Mouse (Mus musculus): Measurements from ENCODE around the gene Ubxn2a.
"Not testable (repeated sequence)": the region's sequence is repeated elsewhere in the genome, so short reads cannot be mapped to it uniquely, and the experiment has no call there.

Gene Ubxn2a

DNA sequence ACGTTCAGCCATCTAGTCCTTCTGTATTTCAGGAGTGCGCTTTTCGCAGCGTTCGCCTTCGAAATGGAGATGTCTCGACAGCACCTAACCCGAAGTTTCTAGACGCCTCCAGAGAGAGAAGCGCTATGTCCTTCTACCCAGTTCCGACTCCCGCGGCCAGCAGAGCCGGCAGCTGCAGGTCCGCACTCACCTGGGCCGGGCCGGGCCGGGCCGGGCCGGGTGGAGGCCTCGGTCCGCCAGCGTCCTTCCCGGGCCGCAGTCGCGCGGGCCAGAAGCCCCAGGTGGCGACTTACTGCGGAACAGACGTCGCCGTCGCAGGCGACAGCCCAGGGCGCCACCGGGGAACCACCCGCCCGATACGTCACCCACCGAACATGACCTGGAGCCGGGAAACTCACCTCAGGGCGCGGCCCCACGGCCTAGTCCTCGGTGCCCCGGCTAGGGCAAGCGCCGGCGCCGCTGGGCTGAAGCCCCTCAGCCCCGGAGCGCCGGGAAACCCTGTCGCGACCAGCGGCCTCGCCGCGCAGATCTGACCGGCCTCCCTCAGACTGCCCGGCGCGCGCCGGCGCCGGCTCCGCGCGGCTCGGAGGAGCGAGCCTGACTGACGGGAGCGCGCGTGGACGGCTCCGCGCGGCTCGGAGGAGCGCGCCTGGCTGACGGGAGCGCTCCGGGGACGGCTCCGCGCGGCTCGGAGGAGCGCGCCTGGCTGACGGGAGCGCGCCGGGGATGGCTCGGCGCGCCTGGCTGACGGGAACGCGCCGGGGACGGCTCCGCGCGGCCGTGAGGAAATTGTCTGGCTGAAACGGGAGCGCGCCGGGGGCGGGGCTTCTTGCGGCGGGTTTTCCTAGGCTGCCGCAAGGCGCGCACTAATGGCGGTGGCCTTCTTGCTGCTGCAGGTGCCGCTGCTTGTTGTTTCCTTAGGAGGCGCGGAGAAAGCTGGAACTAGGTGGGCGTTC lies at the start of gene Ubxn2a:
Gene Ubxn2a, minus strand, starts transcription at position 755 of the 956 bp plus-strand sequence.
- DNase-seq (ENCODE audit: low spot score), result peak; percentile 76

DNA sequence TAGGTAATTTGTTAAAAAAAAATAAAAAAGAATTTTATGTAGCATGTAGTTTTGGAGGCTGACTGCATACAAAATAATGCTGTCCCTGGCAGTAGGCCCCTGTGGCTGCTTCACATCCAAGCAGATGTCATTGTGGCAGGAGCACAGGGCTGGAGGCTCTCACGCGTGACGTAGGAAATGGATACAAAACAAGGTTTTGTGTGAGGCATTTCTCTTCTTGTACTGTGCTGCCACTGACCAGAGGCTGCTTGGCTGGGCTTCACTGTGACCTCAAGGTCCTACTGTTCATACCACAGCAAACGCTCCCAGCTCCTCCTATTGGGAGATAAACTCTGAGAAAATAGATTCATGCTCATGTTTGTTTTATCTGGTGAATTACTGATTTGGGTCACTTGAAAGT lies 45.7 kb upstream of the Ubxn2a start:
- DNase-seq (ENCODE audit: low spot score), result no peak

GRCm38 (mm10) chr12:4952272-4952671 lies 44.8 kb upstream of the Ubxn2a start:
- DNase-seq (ENCODE audit: low spot score), result no peak

- DNase-seq (ENCODE audit: low spot score), result no peak
Measured at GRCm38 (mm10) chr12:4930820-4931548, 23.5 kb upstream of the Ubxn2a start.

GRCm38 (mm10) chr12:4928197-4928596 lies 20.7 kb upstream of the Ubxn2a start:
- no peak for DNase-seq (ENCODE audit: low spot score)

- no peak for DNase-seq (ENCODE audit: low spot score)
Measured at GRCm38 (mm10) chr12:4917805-4918591, 10.5 kb upstream of the Ubxn2a start.

GRCm38 (mm10) chr12:4916994-4917804 lies 9.7 kb upstream of the Ubxn2a start, which contains the start of gene Atad2b:
Gene Atad2b, plus strand, starts transcription at chr12:4917353.
- DNase-seq (ENCODE audit: low spot score), result peak; percentile 89

GRCm38 (mm10) chr12:4914944-4915343 lies 7.4 kb upstream of the Ubxn2a start:
- no peak for DNase-seq (ENCODE audit: low spot score)

DNA sequence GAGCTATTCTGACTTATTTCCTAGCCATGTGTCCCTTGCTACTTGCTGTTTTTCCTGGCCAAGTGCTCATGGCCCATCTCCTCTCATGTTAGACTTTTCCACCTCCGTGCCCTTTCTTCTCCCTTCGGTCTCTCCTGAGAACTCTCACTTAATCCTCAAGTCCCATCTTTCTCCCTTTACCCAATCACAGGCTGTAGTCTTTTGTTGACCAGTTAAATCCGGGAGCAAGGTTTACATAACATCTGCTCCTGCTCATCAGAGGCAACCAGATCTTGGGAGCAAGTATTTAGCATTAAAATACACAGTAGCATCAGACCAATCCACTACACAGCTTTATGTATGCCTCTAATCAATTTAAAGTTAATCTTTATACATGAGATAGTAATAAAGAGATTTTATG lies 6.9 kb upstream of the Ubxn2a start:
- DNase-seq (ENCODE audit: low spot score), result no peak

DNA sequence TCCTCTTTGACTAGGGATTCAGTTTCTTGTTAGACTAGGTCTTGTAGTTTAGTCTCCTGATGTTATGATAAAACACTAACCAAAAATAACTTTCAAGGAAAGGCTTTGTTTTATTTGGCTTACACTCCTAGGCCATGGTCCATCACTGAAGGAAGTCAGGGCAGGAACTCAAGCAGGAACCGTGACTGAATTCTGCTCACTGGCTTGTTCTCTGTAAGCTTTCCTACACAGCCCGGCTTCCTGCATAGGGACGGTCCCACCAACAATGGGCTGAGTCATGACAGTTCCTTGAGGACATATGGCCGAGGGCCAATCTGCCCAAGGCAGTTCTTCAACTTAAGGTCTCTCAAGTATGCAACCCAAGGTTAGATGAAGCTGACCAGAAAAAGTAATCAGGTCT lies 4.2 kb upstream of the Ubxn2a start:
- no peak for DNase-seq (ENCODE audit: low spot score)

DNA sequence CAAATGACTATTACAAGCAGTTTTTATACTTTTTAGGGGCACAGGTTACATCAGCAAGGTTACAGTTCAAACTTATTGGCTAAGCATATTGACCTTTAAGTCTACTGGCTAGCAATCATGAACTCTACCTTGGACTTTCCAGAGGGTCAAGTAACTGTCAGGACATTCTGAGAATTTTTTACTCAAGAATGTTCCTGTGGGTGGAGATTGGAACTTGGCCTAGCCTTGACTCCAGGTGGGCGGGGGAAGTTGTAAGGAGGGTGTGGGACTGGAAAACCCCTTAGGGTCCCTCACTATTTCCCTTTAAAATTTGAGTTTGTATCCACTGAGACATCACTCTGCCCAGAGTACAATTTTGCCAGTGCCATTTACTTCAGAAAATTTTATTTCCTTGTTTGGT lies 3.0 kb upstream of the Ubxn2a start:
- DNase-seq (ENCODE audit: low spot score), result not testable (repeated sequence)

DNA sequence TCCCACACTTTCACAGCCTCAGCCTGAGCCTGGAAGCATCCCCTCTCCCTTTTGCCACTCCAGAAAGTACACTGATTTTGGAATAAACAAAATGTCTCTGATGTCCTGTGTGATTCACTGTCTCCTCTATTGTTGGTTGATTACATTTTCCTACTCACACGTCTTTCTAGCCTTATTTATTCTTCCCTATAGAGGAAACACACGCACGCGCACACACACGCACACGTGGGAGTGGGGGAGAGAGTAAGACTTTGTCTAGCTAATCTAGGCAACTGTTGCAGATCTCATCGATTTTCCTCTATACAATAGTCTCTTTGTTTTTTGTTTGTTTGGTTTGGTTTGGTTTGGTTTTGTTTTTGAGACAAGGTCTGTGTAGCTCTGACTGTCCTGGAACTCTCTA lies 886 bp upstream of the Ubxn2a start:
- no peak for DNase-seq (ENCODE audit: low spot score)

DNA sequence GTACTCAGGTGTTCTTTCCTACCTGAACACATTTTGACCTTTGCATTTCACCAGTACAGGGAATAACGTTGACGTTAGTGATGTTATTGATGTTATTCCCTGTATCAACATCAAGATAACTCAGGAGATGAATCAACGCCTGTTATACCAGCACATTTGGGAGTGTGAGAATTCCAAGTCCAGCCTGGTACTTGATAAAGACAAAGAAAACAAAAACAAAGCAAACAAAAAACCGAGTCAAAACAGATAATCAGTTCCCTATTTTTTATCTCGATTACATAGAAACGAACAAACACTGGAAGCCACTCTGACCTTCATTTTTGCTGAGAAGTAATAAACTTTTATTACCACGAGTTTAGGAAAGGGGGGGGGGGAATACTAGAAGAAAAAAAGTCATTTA lies 1.0 kb downstream of the Ubxn2a start:
- no peak for DNase-seq (ENCODE audit: low spot score)

DNA sequence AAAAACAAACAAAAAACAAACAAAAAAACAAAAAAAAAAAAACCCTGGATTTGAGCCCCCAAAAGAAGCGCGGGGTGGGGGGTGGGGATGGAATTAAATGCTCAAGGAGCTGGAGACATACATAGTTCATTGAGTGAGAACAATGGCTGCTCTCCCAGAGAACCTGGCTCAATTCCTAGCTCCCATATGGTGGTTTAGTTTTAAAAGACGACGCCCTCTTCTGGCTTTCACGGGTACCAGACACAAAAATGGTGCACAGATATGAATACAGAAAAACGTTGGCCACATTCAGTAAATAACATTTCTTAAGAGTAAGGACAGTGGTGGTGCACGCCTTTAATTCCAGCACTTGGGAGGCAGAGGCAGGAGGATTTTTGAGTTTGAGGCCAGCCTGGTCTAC lies 1.6 kb downstream of the Ubxn2a start:
- DNase-seq (ENCODE audit: low spot score), result no peak

DNA sequence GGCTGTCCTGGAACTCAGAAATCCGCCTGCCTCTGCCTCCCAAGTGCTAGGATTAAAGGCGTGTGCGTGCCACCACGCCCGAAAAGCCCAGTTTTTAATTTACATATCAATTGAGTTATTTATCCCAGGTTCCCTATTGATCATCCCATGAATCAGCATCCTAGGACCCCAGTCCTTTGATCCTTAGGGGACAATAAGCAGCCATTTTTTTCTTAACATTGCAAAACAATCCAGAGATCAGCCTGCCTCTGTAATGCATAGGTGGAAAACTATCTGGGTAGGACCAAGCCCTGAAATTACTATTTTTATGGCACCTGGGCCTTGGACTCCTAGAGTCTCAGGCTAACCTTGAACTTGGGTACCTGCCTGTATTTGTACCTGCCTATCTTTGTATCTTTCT lies 9.5 kb downstream of the Ubxn2a start:
- DNase-seq (ENCODE audit: low spot score), result no peak

- no peak for DNase-seq (ENCODE audit: low spot score)
Measured at GRCm38 (mm10) chr12:4889891-4890290, 17.6 kb downstream of the Ubxn2a start.

GRCm38 (mm10) chr12:4889251-4889650 lies 18.3 kb downstream of the Ubxn2a start:
- DNase-seq (ENCODE audit: low spot score), result no peak

DNA sequence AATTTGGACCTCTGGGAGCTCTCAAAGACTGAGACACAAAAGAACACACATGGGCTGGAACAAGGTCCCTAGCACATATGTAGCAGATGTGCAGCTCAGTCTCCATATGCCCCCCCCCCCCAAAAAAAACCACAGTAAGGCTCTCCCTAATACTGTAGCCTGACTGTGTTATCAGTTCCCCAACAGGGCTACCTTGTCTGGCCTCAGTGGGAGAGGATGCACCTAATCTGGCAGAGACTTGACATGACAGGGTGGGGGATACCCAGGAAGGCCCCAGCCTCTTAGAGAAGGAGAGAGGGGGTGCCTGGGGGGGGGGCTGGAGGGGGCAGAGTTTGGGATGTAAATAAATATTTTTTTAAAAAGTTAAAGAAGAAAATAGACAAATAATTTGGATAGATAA lies 18.8 kb downstream of the Ubxn2a start:
- no peak for DNase-seq (ENCODE audit: low spot score)

GRCm38 (mm10) chr12:4886581-4886980 lies 20.9 kb downstream of the Ubxn2a start:
- DNase-seq (ENCODE audit: low spot score), result not testable (repeated sequence)

- no peak for DNase-seq (ENCODE audit: low spot score)
Measured at GRCm38 (mm10) chr12:4885062-4885461, 22.4 kb downstream of the Ubxn2a start.

- DNase-seq (ENCODE audit: low spot score), result no peak
Measured at GRCm38 (mm10) chr12:4882086-4882485, 25.4 kb downstream of the Ubxn2a start.

Measured in layer of hippocampus, adult 9-10 months (tissue).